In genomic region chr2:157756193-157756592, GRCm38 (mm10) we compare ENCODE assay signal across 15 mouse cellular contexts. TPM values are rescaled to one million over a fixed set of nuclear protein-coding genes. Genes with fewer than 3 reads are reported as not detected.
DNase-seq lines count a peak whose midpoint lies in the region; ATAC-seq and TF ChIP-seq lines count a peak whose summit lies in the region.
"Had no signal": no experiment of that assay in that cellular context is flagged by ENCODE, and none has a peak within 500 bp of the region (broad histone marks: within the 10 kb centered on the region; RNA-seq: fewer than 3 reads in every experiment).

No protein-coding gene starts in this region.

- H3K4me1 ChIP-seq in hindbrain, postnatal 0 days (ENCODE audit: insufficient read depth, low read length), result peaks cover 16% of the 10 kb centered on the region
- H3K4me1 ChIP-seq in hindbrain, embryonic 14.5 days (replicated peaks; ENCODE audit: control insufficient read depth, insufficient read depth, low read length), result peaks cover 39% of the 10 kb centered on the region
- H3K4me1 ChIP-seq in lung, postnatal 0 days (ENCODE audit: insufficient read depth, low read depth, low read length), result no peaks in the 10 kb centered on the region; the same call in 1 of the 2 replicates
- H3K4me1 ChIP-seq in G1E (ENCODE audit: insufficient read depth, low read depth, low read length), result 0 out of 2 replicates have a peak, but pooled peaks cover 4% of the 10 kb centered on the region
- peaks cover 35% of the 10 kb centered on the region for H3K4me1 ChIP-seq in neural tube, embryonic 14.5 days (ENCODE audit: control insufficient read depth, insufficient read depth, low read length)

- H3K36me3 ChIP-seq in hindbrain, postnatal 0 days (ENCODE audit: insufficient read depth, low read length), result no peaks in the 10 kb centered on the region
- no peaks in the 10 kb centered on the region for H3K36me3 ChIP-seq in hindbrain, embryonic 14.5 days (replicated peaks; ENCODE audit: control insufficient read depth, insufficient read depth)
- H3K36me3 ChIP-seq in lung, postnatal 0 days (ENCODE audit: insufficient read depth, low read length), result no peaks in the 10 kb centered on the region
- H3K36me3 ChIP-seq in G1E (replicated peaks), result peaks cover 66% of the 10 kb centered on the region
- H3K36me3 ChIP-seq in neural tube, embryonic 14.5 days (ENCODE audit: control insufficient read depth, insufficient read depth, low read length), result no peaks in the 10 kb centered on the region
- H3K36me3 ChIP-seq: embryonic facial prominence, embryonic 12.5 days; forebrain, embryonic 12.5 days; lung, embryonic 15.5 days; midbrain, embryonic 13.5 days had no signal

- no peak overlapping the region for H3K4me3 ChIP-seq in hindbrain, postnatal 0 days (ENCODE audit: low read length)
- no peak overlapping the region for H3K4me3 ChIP-seq in hindbrain, embryonic 14.5 days (replicated peaks; ENCODE audit: low read length)
- H3K4me3 ChIP-seq in lung, postnatal 0 days (ENCODE audit: low read depth, low read length), result no peak overlapping the region
- H3K4me3 ChIP-seq in G1E (ENCODE audit: low read depth, low read length), result no peak overlapping the region
- no peak overlapping the region for H3K4me3 ChIP-seq in neural tube, embryonic 14.5 days (ENCODE audit: low read depth, low read length)
- H3K4me3 ChIP-seq: embryonic facial prominence, embryonic 12.5 days; forebrain, embryonic 12.5 days; lung, embryonic 15.5 days; midbrain, embryonic 13.5 days had no signal

- no peaks in the 10 kb centered on the region for H3K27me3 ChIP-seq in hindbrain, postnatal 0 days (ENCODE audit: insufficient read depth, low read length)
- no peaks in the 10 kb centered on the region for H3K27me3 ChIP-seq in hindbrain, embryonic 14.5 days (ENCODE audit: control insufficient read depth, insufficient read depth, low read length)
- H3K27me3 ChIP-seq in lung, postnatal 0 days (replicated peaks; ENCODE audit: insufficient read depth, low read length), result no peaks in the 10 kb centered on the region
- no peaks in the 10 kb centered on the region for H3K27me3 ChIP-seq in G1E (ENCODE audit: insufficient read depth, low read length)
- no peaks in the 10 kb centered on the region for H3K27me3 ChIP-seq in neural tube, embryonic 14.5 days (ENCODE audit: control insufficient read depth, insufficient read depth, low read length)
- H3K27me3 ChIP-seq: embryonic facial prominence, embryonic 12.5 days; forebrain, embryonic 12.5 days; lung, embryonic 15.5 days; midbrain, embryonic 13.5 days had no signal

- no peak overlapping the region for H3K27ac ChIP-seq in hindbrain, postnatal 0 days
- no peak overlapping the region for H3K27ac ChIP-seq in hindbrain, embryonic 14.5 days
- H3K27ac ChIP-seq in lung, postnatal 0 days (ENCODE audit: low read length), result no peak overlapping the region
- peak overlapping the region; percentile 61; the same call in 1 of the 2 replicates for H3K27ac ChIP-seq in neural tube, embryonic 14.5 days (ENCODE audit: low read depth, low read length)
- H3K27ac ChIP-seq: embryonic facial prominence, embryonic 12.5 days; forebrain, embryonic 12.5 days; lung, embryonic 15.5 days; midbrain, embryonic 13.5 days had no signal

- WGBS in hindbrain, postnatal 0 days, result 76% methylated on average over 7 of the region's 7 CpGs
- 82% methylated on average over 7 of the region's 7 CpGs for WGBS in hindbrain, embryonic 14.5 days
- WGBS in lung, postnatal 0 days, result 76% methylated on average over 7 of the region's 7 CpGs
- 76% methylated on average over 7 of the region's 7 CpGs for WGBS in neural tube, embryonic 14.5 days

- no peak overlapping the region for H3K4me2 ChIP-seq in hindbrain, postnatal 0 days (ENCODE audit: low read depth, low read length)
- no peak overlapping the region for H3K4me2 ChIP-seq in hindbrain, embryonic 14.5 days (replicated peaks)
- no peak overlapping the region for H3K4me2 ChIP-seq in lung, postnatal 0 days (replicated peaks; ENCODE audit: low read depth, low read length)
- H3K4me2 ChIP-seq in neural tube, embryonic 14.5 days (ENCODE audit: low read depth, low read length), result no peak overlapping the region
- H3K4me2 ChIP-seq: embryonic facial prominence, embryonic 12.5 days; forebrain, embryonic 12.5 days; lung, embryonic 15.5 days; midbrain, embryonic 13.5 days had no signal

- TF ChIP-seq CTCF in hindbrain, postnatal 0 days (IDR thresholded peaks at IDR 0.05; ENCODE audit: low read depth), result peak; percentile 41
- peak; percentile 20; the same call in 1 of the 2 replicates for TF ChIP-seq CTCF in lung, postnatal 0 days (IDR thresholded peaks at IDR 0.05)
- peak; percentile 59 for TF ChIP-seq CTCF in G1E (IDR thresholded peaks at IDR 0.05; ENCODE audit: low read depth, low read length)

- no peak for TF ChIP-seq EP300 in lung, postnatal 0 days (IDR thresholded peaks at IDR 0.05)

- no peak for DNase-seq in hindbrain, postnatal 0 days (ENCODE audit: low spot score)
- no peak for DNase-seq in hindbrain, embryonic 14.5 days (ENCODE audit: low spot score)
- DNase-seq in lung, postnatal 0 days (ENCODE audit: low spot score), result no peak
- no peak for DNase-seq in lung, postnatal 14 days
- DNase-seq in G1E (ENCODE audit: low spot score), result no peak
- no peak for DNase-seq in Muller cell, postnatal 12 days (ENCODE audit: inconsistent ontology term)
- DNase-seq: adrenal gland, postnatal 25 days; cerebellum, adult 8-10 months; heart, postnatal 4 days; right cerebral cortex, postnatal 4 days had no signal

- H3K9ac ChIP-seq in hindbrain, postnatal 0 days (replicated peaks; ENCODE audit: low read length), result no peak overlapping the region
- H3K9ac ChIP-seq in hindbrain, embryonic 14.5 days, result no peak overlapping the region
- no peak overlapping the region for H3K9ac ChIP-seq in lung, postnatal 0 days (replicated peaks; ENCODE audit: low read depth)
- H3K9ac ChIP-seq in neural tube, embryonic 14.5 days (replicated peaks; ENCODE audit: low read depth, low read length), result no peak overlapping the region
- H3K9ac ChIP-seq: embryonic facial prominence, embryonic 12.5 days; forebrain, embryonic 12.5 days; lung, embryonic 15.5 days; midbrain, embryonic 13.5 days had no signal

- no peak for ATAC-seq in hindbrain, postnatal 0 days
- no peak for ATAC-seq in hindbrain, embryonic 14.5 days (ENCODE audit: low FRiP score)
- no peak for ATAC-seq in lung, postnatal 0 days
- ATAC-seq in G1E (ENCODE audit: extremely low read depth, insufficient number of reproducible peaks, low FRiP score, poor library complexity, severe bottlenecking), result no peak
- ATAC-seq in neural tube, embryonic 14.5 days (ENCODE audit: low read depth), result no peak
- ATAC-seq: midbrain, embryonic 13.5 days had no signal

- H3K9me3 ChIP-seq in hindbrain, postnatal 0 days (ENCODE audit: low read length), result no peaks in the 10 kb centered on the region
- no peaks in the 10 kb centered on the region for H3K9me3 ChIP-seq in hindbrain, embryonic 14.5 days (ENCODE audit: control insufficient read depth, low read length)
- no peaks in the 10 kb centered on the region for H3K9me3 ChIP-seq in lung, postnatal 0 days (ENCODE audit: low read length)
- no peaks in the 10 kb centered on the region for H3K9me3 ChIP-seq in G1E (replicated peaks)
- no peaks in the 10 kb centered on the region for H3K9me3 ChIP-seq in neural tube, embryonic 14.5 days (ENCODE audit: control insufficient read depth, low read length)
- H3K9me3 ChIP-seq: embryonic facial prominence, embryonic 12.5 days; forebrain, embryonic 12.5 days; lung, embryonic 15.5 days; midbrain, embryonic 13.5 days had no signal

RNA-seq across cellular contexts. Expression of gene Ctnnbl1, which starts 19.0 kb away (rescaled TPM):
- total RNA-seq in hindbrain, postnatal 0 days (2014; rRNA removed), result 28.7 and 30.3 TPM in 2 replicates
- 42.7 and 45.4 TPM in 2 replicates for polyA plus RNA-seq in hindbrain, postnatal 0 days (2015; fragmentation: Nextera tagmentation; extraction: Ambion mirVana)
- polyA plus RNA-seq in hindbrain, embryonic 14.5 days (2014; fragmentation: Nextera tagmentation; extraction: Ambion mirVana), result 53.3 and 59.5 TPM in 2 replicates
- polyA plus RNA-seq in lung, postnatal 0 days (2015; fragmentation: Nextera tagmentation; extraction: Ambion mirVana), result 28.5 and 30.8 TPM in 2 replicates
- 24.5 and 32.4 TPM in 2 replicates for total RNA-seq in G1E (2014; fragmentation: Nextera tagmentation)
- 52.0 and 53.9 TPM in 2 replicates for total RNA-seq in G1E (2017)
- 14.0 and 22.9 TPM in 2 replicates for polyA plus RNA-seq in G1E (2012)
- 59.4 and 65.6 TPM in 2 replicates for polyA plus RNA-seq in neural tube, embryonic 14.5 days (2014; fragmentation: Nextera tagmentation; extraction: Ambion mirVana)
